Mouse (Mus musculus): ENCODE measurements around the gene Tubb2b. TPM values are rescaled to one million over a fixed set of nuclear protein-coding genes. Genes with fewer than 3 reads are reported as not detected.

The Tubb2b gene
- polyA plus RNA-seq, 2 experiments from 2014 or later = 0.59 to 0.72 TPM

DNA sequence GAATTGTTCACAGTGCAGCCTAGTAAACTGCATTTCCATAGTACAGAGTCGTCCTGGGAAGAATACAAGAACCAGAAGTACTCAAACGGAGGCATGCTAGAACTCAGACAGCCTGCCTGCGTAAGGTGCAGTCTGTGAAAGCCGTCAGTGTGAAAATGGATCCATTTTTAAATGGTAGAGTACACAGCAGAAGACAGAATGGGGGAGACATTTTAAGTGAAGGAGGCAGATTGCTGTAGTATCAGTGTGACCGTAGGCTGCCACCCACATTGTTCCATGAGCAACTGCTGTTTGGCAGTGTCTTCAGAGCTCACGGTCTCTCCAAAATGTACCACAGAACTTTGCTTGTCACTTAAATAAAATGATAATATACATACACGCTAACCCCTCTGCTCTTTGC is 4.0 kb upstream of the Tubb2b start:
- no peak for ATAC-seq

DNA sequence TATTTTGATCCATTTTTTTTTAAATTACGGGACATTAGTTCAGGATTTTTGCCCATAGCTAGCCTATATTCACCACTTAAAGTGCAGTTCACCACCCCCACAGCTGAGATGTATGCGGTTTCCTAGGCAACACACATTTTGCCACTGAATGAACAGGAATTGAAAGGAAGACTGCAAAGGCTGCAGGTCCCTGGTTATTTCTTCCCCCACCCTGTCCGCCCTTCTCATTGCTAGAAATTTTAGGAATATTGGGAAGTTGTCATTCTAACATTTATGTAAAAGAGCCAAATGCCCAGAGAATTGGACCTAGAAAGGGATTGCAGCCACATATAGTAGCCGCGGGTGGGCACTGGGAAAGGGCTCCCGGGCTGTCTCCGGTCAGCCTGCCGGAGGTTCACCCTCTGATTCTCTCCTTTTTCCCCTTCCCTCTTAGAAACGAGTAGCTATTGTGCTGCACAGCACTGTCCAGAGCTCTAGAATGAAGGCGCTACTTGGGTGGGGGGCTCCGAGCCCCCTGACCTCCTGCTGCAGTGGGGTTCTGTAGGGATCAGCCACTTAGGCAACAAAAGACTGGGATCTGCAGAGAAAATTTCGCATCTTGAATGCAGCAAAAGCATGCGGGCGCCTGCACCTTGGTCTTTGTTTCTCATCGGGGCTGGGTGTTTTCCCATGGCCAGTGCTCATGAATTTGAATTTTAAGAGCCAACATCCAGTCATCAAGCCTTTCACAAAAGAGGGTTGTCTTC is 3.2 kb upstream of the Tubb2b start:
- no peak for ATAC-seq

DNA sequence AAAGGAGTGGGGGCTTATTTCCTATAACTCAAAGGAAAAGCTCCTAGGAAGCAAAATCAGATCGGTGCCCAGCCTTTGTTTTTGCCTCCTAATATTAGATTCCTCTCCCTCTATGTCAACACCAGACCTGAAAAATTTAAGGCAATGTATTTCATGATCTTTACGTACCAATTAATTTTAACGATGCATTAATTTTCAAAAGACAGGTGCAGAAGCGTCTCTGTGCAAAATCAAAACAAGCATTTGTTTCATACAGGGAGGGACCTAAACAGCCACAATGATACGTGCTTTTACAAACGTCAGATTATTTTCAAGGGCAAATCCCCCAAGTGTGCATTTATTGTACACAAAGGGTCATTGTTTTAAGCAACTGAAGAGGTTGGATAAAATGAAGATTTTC is 2.6 kb upstream of the Tubb2b start:
- no peak for ATAC-seq

DNA sequence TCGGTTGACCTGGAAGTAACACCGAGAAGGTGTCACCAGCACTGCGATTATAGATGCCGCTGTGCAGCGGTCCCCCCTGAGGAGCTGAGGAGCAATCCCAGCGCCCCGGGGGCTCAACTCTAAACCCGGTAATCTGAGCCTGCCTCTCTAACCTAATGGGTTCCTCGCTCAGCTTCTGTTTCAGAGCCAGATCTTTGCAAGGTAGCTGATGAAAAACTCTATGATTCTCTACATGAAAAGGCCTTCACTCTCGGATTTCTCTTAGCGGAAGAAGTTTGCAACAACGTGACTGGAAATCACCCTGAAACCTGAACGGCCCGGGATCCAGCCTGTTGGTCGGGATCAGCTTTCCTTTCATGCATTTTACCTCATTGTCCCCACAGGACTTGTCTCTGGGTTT is 2.0 kb upstream of the Tubb2b start:
- no peak for ATAC-seq

DNA sequence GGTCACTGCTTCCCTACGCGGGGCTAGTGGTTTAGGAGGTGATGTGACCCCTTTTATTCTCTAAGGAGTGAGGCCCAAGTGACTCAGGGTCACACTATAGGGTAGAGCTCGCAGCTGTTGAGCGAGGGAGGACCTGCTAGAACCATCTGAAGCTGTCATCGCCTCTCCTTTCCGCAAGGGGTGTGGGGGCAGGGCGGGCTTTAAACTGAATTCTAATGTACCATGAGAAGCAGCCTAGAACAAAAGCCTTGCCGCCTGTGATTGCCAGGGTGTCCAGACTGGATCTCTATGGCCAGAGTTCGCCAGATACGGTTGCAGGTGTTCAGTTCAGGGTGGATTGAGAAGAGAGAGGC is 1.4 kb upstream of the Tubb2b start:
- peak; percentile 63 for ATAC-seq

DNA sequence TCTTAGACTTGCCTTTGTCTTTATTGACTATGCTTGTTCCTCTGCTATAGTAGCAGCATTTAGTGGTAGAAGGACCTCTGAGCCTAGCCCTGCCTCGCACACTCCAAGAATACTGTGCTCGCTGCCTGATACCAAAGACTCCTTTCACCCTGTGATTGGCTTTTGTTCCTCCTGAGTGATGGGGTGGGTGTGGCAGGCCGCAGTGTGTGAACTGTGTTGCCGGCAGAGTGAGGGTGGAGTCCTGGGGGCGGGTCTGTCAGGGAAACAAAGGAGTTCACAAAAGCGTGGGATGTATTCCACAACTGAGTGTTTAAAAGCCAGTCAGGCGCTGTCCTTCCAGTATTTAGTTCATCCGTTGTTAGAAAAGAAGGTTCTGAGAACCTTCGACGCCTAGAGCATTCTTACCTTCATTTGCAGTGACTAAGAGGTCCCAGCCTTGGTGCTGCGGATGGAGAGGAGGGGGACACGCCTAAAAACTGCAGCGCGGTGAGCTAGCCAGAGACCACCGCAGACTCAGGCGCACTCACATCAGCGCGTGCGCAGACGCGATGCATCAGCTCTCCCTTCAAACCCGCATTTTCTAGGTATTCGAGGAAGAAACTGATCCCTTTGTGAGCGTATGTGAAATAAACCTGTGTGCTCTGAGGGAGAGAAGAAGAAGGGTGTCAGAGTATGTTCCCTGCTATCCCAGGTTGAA is 893 bp upstream of the Tubb2b start:
- ATAC-seq = peak; percentile 57

DNA sequence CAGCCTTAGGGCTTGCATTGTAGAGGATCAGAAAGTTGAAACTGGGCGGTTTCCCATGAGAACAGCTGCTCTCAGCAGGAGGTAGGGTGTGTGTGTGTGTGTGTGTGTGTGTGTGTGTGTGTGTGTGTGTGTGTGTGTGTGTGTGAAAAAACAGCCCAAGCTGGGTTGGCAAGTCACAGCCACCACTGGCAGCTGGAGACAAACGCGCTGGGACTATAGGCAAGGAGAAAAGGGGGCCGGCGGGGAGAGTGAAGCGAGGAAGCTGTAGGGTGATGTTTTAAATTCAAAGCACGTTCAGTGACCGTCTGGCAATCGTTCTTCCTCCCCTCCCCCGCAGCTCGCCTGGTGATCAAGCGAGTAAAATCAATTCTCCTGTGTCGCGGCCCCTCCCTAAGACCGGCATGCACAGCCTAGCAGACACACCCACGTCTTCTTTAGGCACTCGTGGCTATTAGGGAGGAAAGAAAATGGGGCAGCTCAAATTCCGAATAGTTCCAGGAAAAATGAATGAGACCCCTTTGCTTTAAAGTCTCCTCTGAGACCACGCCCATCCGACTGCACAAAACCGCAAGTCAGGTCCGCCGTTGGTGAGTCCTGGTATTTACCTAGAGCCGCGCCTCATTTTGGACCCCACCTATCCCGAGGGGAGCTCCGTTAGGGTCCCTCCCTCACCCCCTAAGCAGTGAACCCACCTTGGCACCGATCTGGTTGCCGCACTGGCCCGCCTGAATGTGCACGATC is 611 bp downstream of the Tubb2b start:
- ATAC-seq = peak; percentile 44

DNA sequence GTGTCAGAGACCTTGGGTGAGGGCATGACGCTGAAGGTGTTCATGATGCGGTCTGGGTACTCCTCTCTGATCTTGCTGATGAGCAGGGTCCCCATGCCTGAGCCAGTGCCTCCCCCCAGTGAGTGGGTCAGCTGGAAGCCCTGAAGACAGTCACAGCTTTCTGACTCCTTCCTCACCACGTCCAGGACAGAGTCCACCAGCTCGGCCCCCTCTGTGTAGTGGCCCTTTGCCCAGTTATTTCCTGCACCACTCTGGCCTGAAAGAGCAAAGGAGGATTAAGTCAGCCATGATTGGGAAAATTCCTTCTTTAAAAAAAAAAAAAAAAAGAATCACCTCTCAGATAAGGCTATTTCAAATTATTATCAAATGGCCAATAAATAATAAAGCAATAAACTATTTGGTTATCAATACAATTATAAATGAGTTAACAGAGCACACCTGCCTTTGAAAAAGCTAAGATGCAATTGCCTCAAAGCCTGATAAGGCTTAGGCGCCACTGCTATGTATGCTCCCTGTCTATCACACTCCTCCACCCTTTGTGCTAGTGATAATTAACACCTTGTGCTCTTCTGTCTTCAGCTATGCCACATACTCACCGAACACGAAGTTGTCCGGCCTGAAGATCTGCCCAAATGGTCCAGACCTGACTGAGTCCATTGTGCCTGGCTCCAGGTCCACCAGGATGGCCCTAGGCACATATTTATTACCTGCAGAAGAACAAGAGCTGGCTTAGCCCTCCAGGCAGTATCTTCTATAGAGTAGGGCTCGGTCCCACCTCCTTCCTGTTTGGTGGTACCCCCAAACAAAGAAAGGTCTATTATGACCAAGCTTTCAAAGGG is 1.8 kb downstream of the Tubb2b start:
- ATAC-seq = no peak

DNA sequence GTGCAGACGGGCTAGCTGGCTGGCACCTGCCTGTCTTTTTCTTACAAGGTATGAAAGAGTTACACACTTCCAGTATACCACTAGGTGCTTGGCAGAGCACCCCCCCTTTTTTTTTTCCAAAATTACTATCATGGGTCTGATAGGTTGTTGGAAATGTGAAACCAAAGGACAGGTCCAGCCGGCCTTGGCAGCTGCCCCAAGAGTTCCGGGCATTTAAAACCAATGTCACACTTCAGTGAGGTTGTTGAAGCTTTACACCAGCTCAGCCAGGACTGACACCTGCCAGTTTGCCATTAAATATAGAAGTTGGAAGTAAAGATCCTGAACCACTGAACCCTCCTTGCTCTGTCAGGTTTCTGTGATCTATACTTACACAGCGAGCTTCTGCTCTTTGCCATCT is 4.6 kb downstream of the Tubb2b start:
- ATAC-seq = no peak

DNA sequence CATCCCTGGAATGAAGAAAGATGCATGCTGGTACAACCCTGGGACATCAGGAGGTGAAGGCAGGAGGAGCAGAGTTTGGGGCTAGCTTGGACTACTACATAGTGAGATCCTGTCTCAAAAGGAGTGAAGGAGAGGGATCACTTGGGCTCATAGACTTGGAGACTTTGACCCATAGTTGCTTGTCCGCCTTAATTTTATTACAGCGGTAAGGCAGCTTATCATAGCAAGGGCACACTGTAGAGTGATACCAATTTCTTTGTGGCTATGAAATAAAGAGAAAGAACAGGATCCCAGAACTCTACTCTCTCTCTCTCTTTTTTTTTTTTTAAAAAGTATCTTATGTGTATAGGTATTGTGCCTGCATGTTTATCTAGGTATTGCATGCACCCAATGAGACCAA is 9.7 kb downstream of the Tubb2b start:
- ATAC-seq = no peak

DNA sequence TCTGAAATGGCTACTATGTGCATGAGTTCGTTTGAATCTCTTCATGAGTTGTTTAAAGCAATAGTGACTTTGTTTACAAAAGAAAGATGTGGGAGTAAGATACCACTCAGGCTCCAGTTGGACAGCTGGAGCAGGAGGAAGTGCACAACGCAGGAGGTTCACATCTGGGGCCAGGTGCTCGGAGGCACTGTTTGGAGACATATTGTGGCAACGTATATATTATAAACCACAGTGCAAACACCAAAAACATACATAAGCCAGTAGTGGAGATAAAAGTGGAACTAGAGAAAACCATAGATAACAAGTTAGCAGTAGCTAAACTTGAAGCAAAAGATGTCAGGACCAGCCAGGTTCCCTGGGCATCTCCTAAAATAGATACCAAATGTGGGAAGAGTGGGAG is 10.9 kb downstream of the Tubb2b start:
- no peak for ATAC-seq

DNA sequence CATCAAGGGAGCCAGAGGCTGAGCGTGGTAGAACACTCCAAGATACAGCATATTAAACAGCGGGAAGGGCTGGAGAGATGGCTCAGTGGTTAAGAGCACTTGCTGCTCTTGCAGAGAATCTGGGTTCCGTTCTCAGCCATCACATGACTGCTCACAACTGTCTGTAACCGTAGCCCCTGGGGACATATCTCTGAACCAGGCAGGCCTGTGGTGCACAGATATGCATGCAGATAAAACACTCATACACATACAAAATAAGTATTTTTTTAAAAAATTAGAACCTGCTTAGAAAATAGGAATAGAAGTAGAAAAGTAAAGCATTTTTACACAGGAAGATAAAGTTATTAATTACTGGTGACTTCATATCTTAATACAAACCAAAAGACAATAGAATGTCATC is 11.4 kb downstream of the Tubb2b start:
- ATAC-seq = no peak

DNA sequence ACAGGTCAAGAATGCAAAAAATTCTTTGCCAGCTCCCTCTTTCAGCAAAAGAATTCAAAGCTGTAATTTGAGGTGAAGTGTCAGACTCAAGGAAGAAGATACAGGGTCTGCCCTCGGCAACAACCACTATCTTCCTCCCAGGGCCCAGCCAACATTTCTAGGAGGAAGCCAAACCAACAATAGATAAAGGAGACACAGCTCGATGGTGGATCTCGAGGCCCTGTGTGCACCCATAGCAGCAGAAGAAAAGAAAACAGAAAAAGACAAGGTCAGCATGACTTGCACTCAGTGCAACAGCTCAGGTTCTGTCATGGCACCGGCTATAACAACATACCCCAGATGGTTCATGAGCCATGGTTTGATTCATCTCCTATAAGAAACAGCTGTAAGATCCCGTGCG is 13.8 kb downstream of the Tubb2b start:
- no peak for ATAC-seq

DNA sequence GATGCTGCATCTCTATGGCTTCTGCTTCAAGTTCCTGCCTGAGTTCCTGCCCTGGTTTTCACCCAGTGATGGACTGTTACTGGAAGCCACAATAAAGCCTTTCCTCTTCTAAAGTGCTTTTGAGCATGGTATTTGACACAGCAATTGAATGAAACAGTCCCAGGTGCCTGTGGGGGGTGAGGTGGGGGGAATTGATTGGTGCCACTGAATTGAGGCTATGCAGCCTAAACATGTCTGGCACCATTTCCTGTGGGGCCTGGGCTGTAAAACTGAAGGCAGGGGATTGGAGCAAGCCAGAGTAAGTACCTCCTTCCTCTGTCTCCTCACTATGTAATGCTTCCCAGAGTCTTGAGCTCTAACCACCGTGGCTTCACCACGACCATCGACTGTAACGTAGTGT is 15.6 kb downstream of the Tubb2b start:
- ATAC-seq = peak; percentile 54

DNA sequence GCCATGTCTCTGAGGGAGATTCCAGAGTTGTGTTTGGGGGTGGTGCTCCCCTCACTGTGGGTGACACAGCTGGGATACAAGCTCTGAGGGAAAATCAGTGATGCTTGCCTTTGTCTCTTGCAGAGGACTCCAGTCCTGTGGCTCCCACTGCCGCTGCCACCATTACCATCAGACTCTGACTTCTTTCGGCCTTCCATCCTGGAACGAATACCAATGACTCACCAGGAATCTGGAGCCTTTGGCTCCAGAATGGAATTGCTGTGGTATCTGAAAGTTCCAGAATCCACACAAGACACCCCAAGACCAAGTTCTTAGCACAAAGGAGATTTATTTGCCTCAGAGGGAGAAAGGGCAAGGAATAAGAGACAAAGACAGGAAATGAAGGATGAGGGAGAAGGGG is 17.2 kb downstream of the Tubb2b start:
- no peak for ATAC-seq

DNA sequence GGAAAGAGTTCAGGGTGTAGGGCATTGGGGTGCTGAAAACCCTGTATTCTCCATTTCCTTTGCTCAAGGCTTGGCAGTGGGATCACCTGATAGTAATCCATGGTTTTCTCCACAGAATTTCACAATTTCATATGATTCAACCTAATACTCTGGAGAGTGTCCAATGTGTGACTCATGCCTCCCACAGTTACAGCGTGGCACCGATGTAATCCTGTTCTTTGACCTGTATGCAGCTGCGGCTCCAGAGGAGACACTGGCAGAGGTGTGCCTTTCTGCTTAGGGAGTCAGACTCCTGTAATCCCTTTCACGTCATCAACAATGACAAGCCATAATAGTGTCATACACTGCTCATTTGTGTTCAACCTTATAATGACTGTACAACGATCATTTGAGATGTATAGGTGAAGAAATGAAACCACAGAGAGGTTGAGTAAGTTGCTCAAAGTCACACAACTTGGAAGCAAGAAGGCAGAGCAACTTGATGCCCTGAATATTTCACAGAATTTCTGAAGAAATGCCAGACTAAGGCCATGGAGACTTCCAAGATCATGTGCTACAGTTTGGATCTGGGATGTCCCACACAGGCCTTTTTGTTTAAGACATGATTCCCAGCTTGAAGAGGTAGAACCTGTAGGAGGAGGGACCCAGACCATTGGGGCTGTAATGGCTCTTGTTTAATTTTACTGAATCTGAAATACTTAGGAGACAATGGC is 17.7 kb downstream of the Tubb2b start:
- ATAC-seq = no peak

DNA sequence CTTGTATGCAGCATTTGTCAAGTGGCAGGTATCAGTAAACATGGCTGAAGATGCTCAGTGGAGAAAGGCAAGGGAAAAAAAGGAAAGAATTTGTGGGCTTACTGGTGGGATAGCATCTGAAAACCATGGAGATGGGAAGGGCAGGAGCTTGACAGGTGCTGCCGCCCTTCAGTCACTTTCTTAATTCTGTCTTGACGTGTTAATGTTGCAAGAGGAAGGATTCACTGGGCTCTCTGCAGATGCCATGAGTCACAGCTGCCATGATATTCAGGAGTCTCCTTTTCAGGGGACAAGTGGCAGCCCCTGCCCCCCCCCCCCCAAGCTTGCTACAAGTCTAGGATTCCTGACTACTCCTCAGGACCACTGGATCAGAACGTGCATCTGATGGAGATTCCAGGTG is 18.4 kb downstream of the Tubb2b start:
- no peak for ATAC-seq

DNA sequence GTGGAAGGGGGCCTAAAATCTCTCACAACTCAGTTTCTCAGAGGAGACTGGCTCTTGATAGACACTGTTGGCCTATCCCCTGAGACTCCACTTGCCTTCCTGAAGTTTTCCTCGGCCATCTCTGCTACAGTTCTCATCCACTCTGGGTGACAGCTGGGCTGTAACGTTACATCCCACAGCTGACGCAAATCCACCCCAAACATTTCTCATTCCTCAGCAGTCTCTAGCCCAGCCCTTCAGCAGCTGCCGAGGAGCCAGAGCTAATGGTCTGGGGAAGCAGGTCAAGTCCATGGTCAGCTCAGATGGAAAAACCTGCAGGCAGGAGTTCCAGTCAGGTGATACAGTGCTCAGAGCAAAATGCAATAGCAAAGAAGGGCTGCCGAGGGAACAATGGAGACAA is 19.2 kb downstream of the Tubb2b start:
- ATAC-seq = no peak

DNA sequence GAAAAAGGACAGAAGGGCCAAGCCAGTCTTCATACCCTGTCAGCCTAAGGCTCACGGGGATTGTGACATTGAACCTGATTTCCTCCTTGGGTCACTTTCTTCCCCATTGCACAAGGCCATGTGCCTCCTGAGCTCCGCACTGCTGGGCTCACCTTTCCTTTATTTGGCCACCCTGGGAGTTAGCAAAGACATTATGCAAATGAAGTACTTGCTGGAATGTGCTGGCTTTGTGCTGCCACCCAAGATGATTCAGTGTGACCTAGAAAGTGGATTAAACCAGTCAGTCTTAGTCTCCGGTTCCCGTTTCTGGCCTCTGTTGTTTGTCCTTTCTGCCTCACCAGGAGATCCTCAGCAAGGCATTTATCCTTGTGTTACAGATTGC is 20.6 kb downstream of the Tubb2b start:
- ATAC-seq = no peak

DNA sequence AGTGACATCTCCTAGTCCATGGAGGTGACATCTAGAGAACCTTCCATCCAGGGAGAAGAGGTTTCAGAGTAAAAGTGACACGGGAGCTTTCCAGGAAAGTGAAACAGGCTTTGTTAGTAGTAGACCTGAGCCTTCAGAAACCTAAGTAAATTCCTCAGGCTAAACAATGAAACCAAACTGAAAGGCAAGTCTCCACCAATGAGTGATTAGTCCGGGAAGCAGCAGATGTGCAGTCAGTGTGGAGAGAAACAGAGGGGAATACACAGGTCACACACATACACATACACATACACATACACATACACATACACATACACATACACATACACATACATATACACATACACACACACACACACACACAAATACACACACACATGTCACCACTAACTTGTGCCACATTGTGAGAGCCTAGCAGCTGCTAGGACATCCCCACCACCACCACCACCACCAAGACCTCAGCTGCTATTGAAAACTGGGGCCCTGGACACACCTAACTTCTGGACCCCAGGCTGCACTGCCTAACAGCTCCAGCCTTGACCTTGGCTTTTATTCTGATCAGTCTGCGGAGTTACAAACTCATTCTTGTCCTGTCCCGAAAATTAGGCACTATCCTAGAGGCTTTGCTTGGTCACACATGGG is 21.1 kb downstream of the Tubb2b start:
- ATAC-seq = no peak

DNA sequence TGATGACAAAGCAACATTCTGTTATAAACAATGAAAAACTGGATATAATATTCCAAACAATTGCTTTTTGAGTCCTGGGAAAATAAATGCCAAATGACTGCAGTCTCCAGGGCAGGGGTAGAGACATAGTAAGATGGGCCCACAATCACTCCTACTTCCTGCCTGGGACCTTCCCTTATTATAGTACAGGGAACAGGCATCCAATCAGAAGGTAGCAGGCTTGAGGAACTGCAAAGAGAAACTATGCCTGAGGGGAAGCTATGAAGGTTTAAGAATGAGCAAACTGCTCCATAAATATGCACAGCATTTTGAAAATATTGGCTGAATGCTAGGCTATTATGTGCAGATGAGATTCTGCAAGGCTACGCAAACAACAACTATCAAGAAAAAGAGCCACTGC is 23.3 kb downstream of the Tubb2b start:
- no peak for ATAC-seq

DNA sequence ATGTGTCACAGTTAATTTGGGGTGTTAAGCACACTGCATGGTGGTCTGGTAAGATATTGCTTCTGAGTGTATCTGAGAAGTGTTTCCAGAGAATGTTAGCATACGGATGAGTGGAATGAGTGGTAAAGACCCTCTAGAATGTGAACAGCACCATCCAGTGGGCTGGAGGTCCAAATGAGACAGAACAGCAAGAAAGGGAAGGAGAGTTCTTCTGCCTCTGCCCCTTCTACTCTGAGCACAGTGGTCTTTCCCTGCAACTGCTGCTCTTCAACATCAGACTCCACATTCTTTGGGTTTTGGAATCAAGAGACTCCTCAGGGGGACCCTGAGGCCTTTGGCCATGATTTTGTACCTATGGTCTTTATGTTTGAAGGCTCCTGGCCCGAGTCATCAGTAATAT is 24.0 kb downstream of the Tubb2b start:
- no peak for ATAC-seq
